Mouse (Mus musculus): ENCODE measurements around the gene Msrb1. TPM values are rescaled to one million over a fixed set of nuclear protein-coding genes. Genes with fewer than 3 reads are reported as not detected.

Gene Msrb1
- 17.8 and 19.7 TPM in 2 replicates for polyA plus RNA-seq (2016; fragmentation: Nextera tagmentation; extraction: Ambion mirVana)

- peak within 1 kb of the TSS; percentile 88 for H3K27ac ChIP-seq
- 2% methylated on average over 29 of the region's 29 CpGs for WGBS
- H3K4me1 ChIP-seq: peaks cover 41% of the 10 kb centered on the region
- no peaks in the 10 kb centered on the region for H3K9me3 ChIP-seq
- no peaks in the 10 kb centered on the region for H3K27me3 ChIP-seq (ENCODE audit: insufficient read depth, poor library complexity, severe bottlenecking)
- 0 out of 2 replicates have a peak, but pooled peaks cover 5% of the 10 kb centered on the region for H3K36me3 ChIP-seq
- peak within 1 kb of the TSS; percentile 82 for H3K4me3 ChIP-seq
- peak; percentile 99 for DNase-seq (ENCODE audit: low spot score)
Measured at GRCm38 (mm10) chr17:24736330-24737051, at the start of gene Msrb1. Gene Msrb1, plus strand, starts transcription at chr17:24736642.

GRCm38 (mm10) chr17:24687146-24687595 is 49.3 kb upstream of the Msrb1 start:
- H3K9me3 ChIP-seq: no peaks in the 10 kb centered on the region
- 0 out of 2 replicates have a peak overlapping the region, but pooled peaks have one; percentile 36 for H3K27ac ChIP-seq
- peaks cover 7% of the 10 kb centered on the region for H3K36me3 ChIP-seq
- no peak for DNase-seq (ENCODE audit: low spot score)
- 1% methylated on average over 25 of the region's 25 CpGs for WGBS
- peaks cover 29% of the 10 kb centered on the region for H3K4me1 ChIP-seq
- H3K4me3 ChIP-seq: peak overlapping the region; percentile 52
- H3K27me3 ChIP-seq (ENCODE audit: insufficient read depth, poor library complexity, severe bottlenecking): peaks cover 63% of the 10 kb centered on the region

- peaks cover 9% of the 10 kb centered on the region for H3K36me3 ChIP-seq
- no peaks in the 10 kb centered on the region for H3K9me3 ChIP-seq
- peak overlapping the region; percentile 52 for H3K4me3 ChIP-seq
- DNase-seq (ENCODE audit: low spot score): no peak
- 18% methylated on average over 23 of the region's 23 CpGs for WGBS
- H3K4me1 ChIP-seq: peaks cover 29% of the 10 kb centered on the region
- peaks cover 66% of the 10 kb centered on the region for H3K27me3 ChIP-seq (ENCODE audit: insufficient read depth, poor library complexity, severe bottlenecking)
- H3K27ac ChIP-seq: 0 out of 2 replicates have a peak overlapping the region, but pooled peaks have one; percentile 36
Measured at GRCm38 (mm10) chr17:24687599-24687998, 48.8 kb upstream of the Msrb1 start.

- under 1% methylated on average over 53 of the region's 55 CpGs for WGBS
- Histone ChIP-seq H3K4me1 (peaks cover 29% of the 10 kb centered on the region), H3K27me3 (ENCODE audit: insufficient read depth, poor library complexity, severe bottlenecking) (peaks cover 73% of the 10 kb centered on the region), H3K36me3 (peaks cover 23% of the 10 kb centered on the region), H3K27ac (peak within 1 kb of the TSS; percentile 22; the same call in 1 of the 2 replicates), H3K9me3 (no peaks in the 10 kb centered on the region), H3K4me3 (peak within 1 kb of the TSS; percentile 67)
- DNase-seq (ENCODE audit: low spot score): no peak
Measured at GRCm38 (mm10) chr17:24689251-24690081, 47.0 kb upstream of the Msrb1 start, which contains the start of gene Syngr3. Gene Syngr3, minus strand, starts transcription at chr17:24689955.

- Histone ChIP-seq H3K4me3 (no peak overlapping the region), H3K9me3 (no peaks in the 10 kb centered on the region), H3K27me3 (ENCODE audit: insufficient read depth, poor library complexity, severe bottlenecking) (peaks cover 53% of the 10 kb centered on the region), H3K4me1 (peaks cover 34% of the 10 kb centered on the region), H3K27ac (no peak overlapping the region), H3K36me3 (peaks cover 23% of the 10 kb centered on the region)
- 90% methylated on average over 5 of the region's 5 CpGs for WGBS
- no peak for DNase-seq (ENCODE audit: low spot score)
Measured at GRCm38 (mm10) chr17:24692385-24692784, 44.1 kb upstream of the Msrb1 start.

GRCm38 (mm10) chr17:24695326-24696010 is 41.0 kb upstream of the Msrb1 start:
- Histone ChIP-seq H3K27me3 (ENCODE audit: insufficient read depth, poor library complexity, severe bottlenecking) (peaks cover 29% of the 10 kb centered on the region), H3K4me3 (peak overlapping the region; percentile 91), H3K27ac (peak overlapping the region; percentile 93), H3K4me1 (peaks cover 20% of the 10 kb centered on the region), H3K36me3 (peaks cover 35% of the 10 kb centered on the region), H3K9me3 (no peaks in the 10 kb centered on the region)
- DNase-seq (ENCODE audit: low spot score): no peak
- 7% methylated on average over 44 of the region's 51 CpGs for WGBS

- H3K36me3 ChIP-seq: peaks cover 42% of the 10 kb centered on the region
- H3K4me1 ChIP-seq: peaks cover 20% of the 10 kb centered on the region
- H3K9me3 ChIP-seq: no peaks in the 10 kb centered on the region
- peaks cover 23% of the 10 kb centered on the region; the same call in 1 of the 2 replicates for H3K27me3 ChIP-seq (ENCODE audit: insufficient read depth, poor library complexity, severe bottlenecking)
- peak within 1 kb of the TSS; percentile 93 for H3K27ac ChIP-seq
- H3K4me3 ChIP-seq: peak within 1 kb of the TSS; percentile 91
- WGBS: 1% methylated on average over 76 of the region's 76 CpGs
- peak; percentile 91 for DNase-seq (ENCODE audit: low spot score)
Measured at GRCm38 (mm10) chr17:24696011-24696697, 40.3 kb upstream of the Msrb1 start, which contains the start of the genes Gfer and Noxo1. Gene Gfer, minus strand, starts transcription at chr17:24696156. Gene Noxo1, plus strand, starts transcription at chr17:24696234.

GRCm38 (mm10) chr17:24697985-24698384 is 38.5 kb upstream of the Msrb1 start:
- Histone ChIP-seq H3K36me3 (peaks cover 48% of the 10 kb centered on the region), H3K4me1 (peaks cover 20% of the 10 kb centered on the region), H3K4me3 (no peak overlapping the region), H3K9me3 (no peaks in the 10 kb centered on the region), H3K27me3 (ENCODE audit: insufficient read depth, poor library complexity, severe bottlenecking) (0 out of 2 replicates have a peak, but pooled peaks cover 9% of the 10 kb centered on the region), H3K27ac (no peak overlapping the region)
- WGBS: 26% methylated on average over 5 of the region's 5 CpGs
- no peak for DNase-seq (ENCODE audit: low spot score)

GRCm38 (mm10) chr17:24698715-24699114 is 37.7 kb upstream of the Msrb1 start:
- H3K9me3 ChIP-seq: no peaks in the 10 kb centered on the region
- WGBS: 70% methylated on average over 9 of the region's 9 CpGs
- 0 out of 2 replicates have a peak, but pooled peaks cover 7% of the 10 kb centered on the region for H3K27me3 ChIP-seq (ENCODE audit: insufficient read depth, poor library complexity, severe bottlenecking)
- no peak for DNase-seq (ENCODE audit: low spot score)
- peaks cover 45% of the 10 kb centered on the region for H3K36me3 ChIP-seq
- H3K4me3 ChIP-seq: no peak overlapping the region
- H3K4me1 ChIP-seq: peaks cover 20% of the 10 kb centered on the region
- H3K27ac ChIP-seq: no peak overlapping the region

GRCm38 (mm10) chr17:24699473-24699872 is 37.0 kb upstream of the Msrb1 start:
- no peak overlapping the region for H3K4me3 ChIP-seq
- no peak overlapping the region for H3K27ac ChIP-seq
- H3K36me3 ChIP-seq: peaks cover 47% of the 10 kb centered on the region
- WGBS: 89% methylated on average over 2 of the region's 2 CpGs
- H3K4me1 ChIP-seq: peaks cover 20% of the 10 kb centered on the region
- H3K9me3 ChIP-seq: no peaks in the 10 kb centered on the region
- 0 out of 2 replicates have a peak, but pooled peaks cover 7% of the 10 kb centered on the region for H3K27me3 ChIP-seq (ENCODE audit: insufficient read depth, poor library complexity, severe bottlenecking)
- no peak for DNase-seq (ENCODE audit: low spot score)

GRCm38 (mm10) chr17:24701251-24701650 is 35.2 kb upstream of the Msrb1 start:
- 87% methylated on average over 9 of the region's 9 CpGs for WGBS

GRCm38 (mm10) chr17:24705821-24706220 is 30.6 kb upstream of the Msrb1 start:
- Histone ChIP-seq H3K4me1 (peaks cover 13% of the 10 kb centered on the region), H3K27me3 (ENCODE audit: insufficient read depth, poor library complexity, severe bottlenecking) (no peaks in the 10 kb centered on the region), H3K27ac (no peak overlapping the region), H3K9me3 (no peaks in the 10 kb centered on the region), H3K4me3 (no peak overlapping the region; the same call in 1 of the 2 replicates), H3K36me3 (peaks cover 43% of the 10 kb centered on the region)
- DNase-seq (ENCODE audit: low spot score): no peak
- 93% methylated on average over 3 of the region's 3 CpGs for WGBS

More at GRCm38 (mm10) chr17:24701251-24701650, 35.2 kb upstream of the Msrb1 start:
- H3K9me3 ChIP-seq: no peaks in the 10 kb centered on the region
- H3K4me3 ChIP-seq: no peak overlapping the region
- H3K4me1 ChIP-seq: peaks cover 16% of the 10 kb centered on the region
- no peak overlapping the region for H3K27ac ChIP-seq
- DNase-seq (ENCODE audit: low spot score): no peak
- 0 out of 2 replicates have a peak, but pooled peaks cover 7% of the 10 kb centered on the region for H3K27me3 ChIP-seq (ENCODE audit: insufficient read depth, poor library complexity, severe bottlenecking)
- H3K36me3 ChIP-seq: peaks cover 58% of the 10 kb centered on the region

All from heart, embryonic 10.5 days (tissue).